Mouse (Mus musculus) heart, adult 8-10 months (tissue): ENCODE results near the gene Ccnk. TPM values are rescaled to one million over a fixed set of nuclear protein-coding genes. Genes with fewer than 3 reads are reported as not detected.

Source experiments
- DNase-seq: peaks from one replicate; pipeline ENCODE4 v3.0.0; 2022; ENCODE audit warnings: low spot score
- total RNA-seq, 4 experiments: library from RNA; stranded (reverse); gene quantifications; 2 replicates each; pipeline ENCODE4 v1.2.4; 2022

The Ccnk gene
- total RNA-seq, 4 experiments from 2014 or later: 25.5 to 32.4 (median 31.1) TPM

GRCm38 (mm10) chr12:108221712-108222111 is 42.3 kb downstream of the Ccnk start:
- DNase-seq: no peak

DNA sequence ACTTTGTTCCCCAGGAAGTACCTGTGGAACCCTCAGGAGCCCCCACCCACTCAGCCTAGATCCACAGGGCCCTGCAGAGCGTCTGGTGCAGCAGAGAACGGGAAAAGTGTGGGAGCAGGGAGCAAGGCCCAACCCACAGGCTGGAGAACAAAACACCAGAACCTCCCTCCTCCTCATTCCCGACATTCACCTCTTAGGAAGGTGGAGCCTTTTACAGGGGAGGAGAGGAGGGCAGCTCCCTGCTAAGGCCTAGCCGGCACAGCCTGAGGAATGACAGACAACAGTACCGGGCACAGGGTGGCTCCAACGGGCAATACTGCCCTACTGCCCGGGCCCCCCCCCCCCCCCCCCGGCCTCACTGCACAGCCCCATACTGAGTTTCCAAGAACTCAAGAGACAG is 44.0 kb downstream of the Ccnk start:
- DNase-seq: no peak

- no peak for DNase-seq
Measured at GRCm38 (mm10) chr12:108225781-108226180, 46.4 kb downstream of the Ccnk start.

- DNase-seq: no peak
Measured at GRCm38 (mm10) chr12:108226216-108226615, 46.8 kb downstream of the Ccnk start.

DNA sequence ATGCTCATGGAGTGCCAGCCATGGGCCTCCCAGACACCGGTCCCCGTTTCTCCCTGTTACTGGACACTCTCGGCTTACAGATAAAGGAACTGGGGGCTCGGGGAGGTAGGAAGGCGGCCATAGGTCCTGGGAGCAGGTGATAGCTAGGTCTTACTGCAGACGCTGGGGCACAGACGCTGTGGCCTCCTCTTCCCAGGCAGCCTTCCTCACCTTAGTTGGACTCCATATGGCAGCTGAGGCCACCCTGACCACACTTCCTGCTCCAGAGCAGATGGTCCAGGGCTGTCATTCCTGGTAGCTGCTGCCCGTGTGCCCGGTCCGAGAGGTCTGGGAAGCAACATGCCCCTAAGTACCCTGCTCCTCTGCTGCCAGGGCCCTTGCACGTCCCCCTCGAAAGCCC is 47.6 kb downstream of the Ccnk start:
- DNase-seq: no peak

DNA sequence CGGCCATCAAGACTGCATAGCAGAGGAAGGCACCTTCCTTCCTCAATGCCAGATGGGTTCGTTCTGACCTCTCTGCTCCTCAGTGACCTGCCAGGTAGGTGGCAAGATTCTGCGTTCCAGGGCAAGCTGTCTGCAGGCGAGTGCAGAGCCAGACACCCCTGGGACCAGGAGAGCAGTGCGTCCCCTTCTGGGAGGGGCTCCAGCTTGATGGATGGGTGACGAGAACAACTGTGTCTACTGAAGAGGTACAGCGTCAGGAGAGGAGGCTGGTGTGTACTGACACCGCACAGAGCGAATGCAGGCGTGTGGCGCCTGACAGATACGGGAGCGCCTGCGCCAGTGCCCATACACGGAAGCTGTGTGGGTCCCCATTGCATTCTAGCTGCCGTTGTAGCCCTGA is 48.1 kb downstream of the Ccnk start:
- no peak for DNase-seq

GRCm38 (mm10) chr12:108230077-108230476 is 50.7 kb downstream of the Ccnk start:
- DNase-seq: no peak

GRCm38 (mm10) chr12:108230821-108231794 is 51.7 kb downstream of the Ccnk start:
- no peak for DNase-seq

- no peak for DNase-seq
Measured at GRCm38 (mm10) chr12:108231901-108232300, 52.5 kb downstream of the Ccnk start.

DNA sequence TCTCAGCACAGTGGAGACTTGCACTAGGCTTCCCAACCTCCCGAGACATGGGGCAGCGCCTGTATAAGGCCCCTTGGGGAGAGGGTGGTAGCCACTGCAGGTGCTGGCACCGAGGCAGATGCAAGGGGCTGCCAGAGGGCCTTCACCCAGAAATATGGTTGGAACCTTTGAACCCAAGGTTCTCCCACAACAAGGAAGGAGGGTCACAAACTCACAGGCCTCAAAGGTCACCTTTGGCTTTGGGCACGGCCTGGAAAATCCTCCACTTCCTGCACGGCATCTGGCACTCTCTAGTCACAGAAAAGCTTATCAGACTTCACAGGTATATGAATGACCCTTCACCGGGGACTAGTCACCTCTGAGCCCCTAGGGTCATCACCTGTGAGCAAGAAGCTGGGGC is 54.4 kb downstream of the Ccnk start:
- no peak for DNase-seq

- DNase-seq: no peak
Measured at GRCm38 (mm10) chr12:108234832-108235602, 55.6 kb downstream of the Ccnk start.

GRCm38 (mm10) chr12:108235976-108236555 is 56.7 kb downstream of the Ccnk start:
- DNase-seq: no peak

- peak; percentile 82 for DNase-seq
Measured at GRCm38 (mm10) chr12:108237300-108238006, 58.1 kb downstream of the Ccnk start.

DNA sequence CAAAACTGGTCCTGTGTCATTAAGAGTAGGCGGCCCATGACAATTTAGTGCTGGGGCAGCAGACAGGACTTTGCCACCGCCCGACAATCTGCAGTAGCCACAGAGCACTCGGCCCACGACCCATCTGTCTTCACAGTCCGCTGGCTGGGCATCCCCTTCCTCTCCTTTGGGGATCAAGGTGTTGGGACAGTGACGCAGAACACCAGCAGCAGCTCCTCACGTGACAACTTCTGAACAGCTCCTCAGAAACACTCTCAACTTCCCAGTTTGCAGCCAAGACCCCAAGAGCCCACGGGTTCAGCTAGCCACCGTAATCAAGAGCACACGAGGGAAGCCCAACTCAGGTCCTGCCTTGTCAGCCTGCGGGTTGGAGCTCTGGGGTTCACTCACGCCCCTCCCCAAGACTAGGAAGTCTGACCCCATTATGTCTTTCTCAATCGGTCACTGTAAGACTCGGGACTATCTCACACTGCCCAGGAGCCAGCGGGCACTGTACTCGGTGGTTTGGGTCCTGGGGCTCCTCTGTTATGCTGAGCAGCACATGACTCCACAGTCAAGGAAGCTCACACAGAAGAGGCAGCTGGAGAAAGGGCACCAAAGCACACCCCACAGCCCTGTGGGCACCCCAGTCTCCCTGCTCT is 59.1 kb downstream of the Ccnk start:
- no peak for DNase-seq

- peak; percentile 53 for DNase-seq
Measured at GRCm38 (mm10) chr12:108239441-108239840, 60.1 kb downstream of the Ccnk start.

- DNase-seq: no peak
Measured at GRCm38 (mm10) chr12:108240401-108240890, 61.1 kb downstream of the Ccnk start.

GRCm38 (mm10) chr12:108240953-108241588 is 61.7 kb downstream of the Ccnk start:
- DNase-seq: no peak

- DNase-seq: no peak
Measured at GRCm38 (mm10) chr12:108241626-108242025, 62.2 kb downstream of the Ccnk start.

DNA sequence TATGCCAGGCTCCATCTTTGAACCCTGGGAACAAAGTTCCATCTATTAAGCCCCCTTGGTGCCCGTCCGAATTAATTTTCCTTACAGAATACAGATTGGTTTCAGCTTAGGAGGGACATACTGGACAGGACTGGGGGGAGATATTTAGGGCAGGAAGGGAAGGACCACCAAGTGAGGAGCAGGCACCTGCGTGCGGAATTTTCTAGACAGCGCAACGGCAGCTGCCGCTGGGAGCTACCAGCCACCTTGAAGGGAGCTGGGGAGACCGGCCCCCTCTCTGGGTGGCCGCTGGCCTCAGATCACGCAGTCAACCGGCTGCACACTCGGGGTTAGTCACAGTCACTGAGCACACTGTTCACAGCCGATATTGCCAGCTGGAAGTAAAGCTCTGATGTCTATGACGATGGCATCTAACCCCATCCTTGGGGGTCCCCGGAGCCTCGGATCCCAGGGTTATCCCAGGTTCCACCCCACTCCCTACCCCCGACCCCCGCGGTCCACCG is 62.9 kb downstream of the Ccnk start:
- no peak for DNase-seq

DNA sequence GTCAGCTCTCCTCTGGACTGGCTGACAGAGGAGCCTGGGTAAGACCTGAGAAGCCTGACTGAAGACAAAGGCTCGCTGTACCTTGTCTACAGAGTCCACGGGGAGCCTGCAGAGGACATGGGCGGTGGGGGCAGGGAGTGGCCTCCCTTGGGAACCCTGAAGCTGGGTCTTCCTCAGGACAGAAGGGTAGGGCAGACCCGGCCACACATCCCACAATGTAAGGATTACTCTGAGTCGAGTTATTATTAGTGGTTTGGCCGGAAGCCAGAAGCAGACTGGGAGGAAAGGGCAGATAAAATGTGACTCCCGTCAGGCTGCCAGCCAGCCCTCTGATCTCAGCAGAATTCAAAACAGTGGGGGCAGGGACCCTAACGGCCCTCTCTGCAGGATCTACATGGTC is 65.4 kb downstream of the Ccnk start:
- DNase-seq: peak; percentile 75
